Comparison of ENCODE assay signal across 23 mouse cellular contexts in genomic region chr11:34437446-34437845, GRCm38 (mm10).
A peak's percentile ranks its signal among the peaks of the same experiment; 100 is the strongest.
DNase-seq lines count a peak whose midpoint lies in the region; TF ChIP-seq lines count a peak whose summit lies in the region.
"Had no signal": no experiment of that assay in that cellular context is flagged by ENCODE, and none has a peak within 500 bp of the region (broad histone marks: within the 10 kb centered on the region; RNA-seq: fewer than 3 reads in every experiment).

No protein-coding gene starts in this region.

- H3K9ac ChIP-seq in ES-Bruce4 (ENCODE audit: low read depth, poor library complexity, severe bottlenecking), result no peak overlapping the region
- H3K9ac ChIP-seq in ES-E14 (ENCODE audit: insufficient read depth, low read depth, low read length, poor library complexity, severe bottlenecking), result no peak overlapping the region
- H3K9ac ChIP-seq: embryonic facial prominence, embryonic 13.5 days; embryonic facial prominence, embryonic 15.5 days; forebrain, embryonic 12.5 days had no signal

- H3K4me3 ChIP-seq in ES-Bruce4 (ENCODE audit: low read depth, low read length) (no peak overlapping the region), ES-E14 (ENCODE audit: insufficient read depth in 1 of 2, low read depth in 1 of 2, low read length in 2 of 2, poor library complexity in 1 of 2, severe bottlenecking in 1 of 2) (no peak overlapping the region)
- no peak overlapping the region for H3K4me3 ChIP-seq in thymus, adult 2 months (ENCODE audit: control insufficient read depth, insufficient read depth, low read length)
- H3K4me3 ChIP-seq: embryonic facial prominence, embryonic 13.5 days; embryonic facial prominence, embryonic 15.5 days; erythroblast, embryonic 14.5 days; forebrain, embryonic 10.5 days; forebrain, embryonic 12.5 days had no signal

- 0 out of 2 replicates have a peak, but pooled peaks have one; percentile 43 for TF ChIP-seq EP300 in ES-Bruce4 (IDR thresholded peaks at IDR 0.05; ENCODE audit: insufficient read depth, low read depth, low read length)

- 95% methylated on average over 1 of the region's 1 CpGs for WGBS in thymus, adult 2 months

- H3K36me3 ChIP-seq in ES-Bruce4 (ENCODE audit: control insufficient read depth, insufficient read depth, low read length, poor library complexity, severe bottlenecking), result no peaks in the 10 kb centered on the region
- no peaks in the 10 kb centered on the region for H3K36me3 ChIP-seq in ES-E14 (ENCODE audit: control insufficient read depth, insufficient read depth, low read length, poor library complexity, severe bottlenecking)
- peaks cover 18% of the 10 kb centered on the region for H3K36me3 ChIP-seq in thymus, adult 2 months (ENCODE audit: control insufficient read depth, insufficient read depth, low read length)
- H3K36me3 ChIP-seq: embryonic facial prominence, embryonic 13.5 days; embryonic facial prominence, embryonic 15.5 days; forebrain, embryonic 10.5 days; forebrain, embryonic 12.5 days had no signal

- H3K27ac ChIP-seq in ES-Bruce4 (ENCODE audit: insufficient read depth, low read length) (no peak overlapping the region), ES-E14 (ENCODE audit: insufficient read depth, low read depth, low read length, poor library complexity, severe bottlenecking) (no peak overlapping the region)
- no peak overlapping the region for H3K27ac ChIP-seq in thymus, adult 2 months (ENCODE audit: control insufficient read depth, insufficient read depth, low read length)
- H3K27ac ChIP-seq: embryonic facial prominence, embryonic 13.5 days; embryonic facial prominence, embryonic 15.5 days; forebrain, embryonic 10.5 days; forebrain, embryonic 12.5 days had no signal

- no peaks in the 10 kb centered on the region for H3K27me3 ChIP-seq in ES-Bruce4 (ENCODE audit: control insufficient read depth, insufficient read depth, low read length, poor library complexity, severe bottlenecking)
- no peaks in the 10 kb centered on the region for H3K27me3 ChIP-seq in thymus, adult 2 months (ENCODE audit: control insufficient read depth, insufficient read depth, low read length)
- H3K27me3 ChIP-seq: CH12.LX; embryonic facial prominence, embryonic 13.5 days; embryonic facial prominence, embryonic 15.5 days; forebrain, embryonic 12.5 days; Patski had no signal

- no peaks in the 10 kb centered on the region for H3K4me1 ChIP-seq in ES-Bruce4 (ENCODE audit: control insufficient read depth, insufficient read depth, low read length)
- H3K4me1 ChIP-seq in ES-E14 (ENCODE audit: control insufficient read depth in 2 of 2, insufficient read depth in 2 of 2, low read length in 2 of 2, poor library complexity in 1 of 2), result peaks cover 4 to 7% of the 10 kb centered on the region in 2 experiments; a peak in 3 of 4 replicates
- H3K4me1 ChIP-seq in thymus, adult 2 months (replicated peaks; ENCODE audit: control insufficient read depth, insufficient read depth, low read length), result no peaks in the 10 kb centered on the region
- H3K4me1 ChIP-seq: embryonic facial prominence, embryonic 13.5 days; embryonic facial prominence, embryonic 15.5 days; forebrain, embryonic 10.5 days; forebrain, embryonic 12.5 days had no signal

- in situ Hi-C loops in ES-E14 (cut with MboI; ENCODE audit: low sequenced_read_pairs in 2 of 2, unreplicated experiment in 2 of 2), result no loop called here

- TF ChIP-seq CTCF in ES-Bruce4 (IDR thresholded peaks at IDR 0.05; ENCODE audit: low read depth, low read length), result no peak
- no peak for TF ChIP-seq CTCF in thymus, adult 2 months (IDR thresholded peaks at IDR 0.05; ENCODE audit: borderline replicate concordance, control insufficient read depth, extremely low read depth, insufficient read depth, low read length, poor library complexity)

- DNase-seq in ES-E14 (ENCODE audit: low read depth, low spot score) (peak; percentile 37), R1 (ENCODE audit: low read depth, low spot score) (peak; percentile 59)
- DNase-seq in frontal cortex, adult 2 months (ENCODE audit: extremely low spot score in 1 of 2, low spot score in 1 of 2), result no peak
- no peak for DNase-seq in thymus, postnatal 36 days
- DNase-seq in thymus, adult 2 months, result no peak
- DNase-seq: adrenal gland, postnatal 10 days; adrenal gland, postnatal 25 days; B cell, adult 2 months; cerebellum, adult 11 months; cerebellum, adult 18-20 months; cerebellum, adult 8-10 months; cerebellum, adult 9-11 months; cerebellum, postnatal 14 days; cerebellum, postnatal 36 days; embryo, embryonic 11 days had no signal

- TF ChIP-seq POLR2A in ES-Bruce4 (IDR thresholded peaks at IDR 0.05; ENCODE audit: insufficient read depth, low read length), result no peak
- no peak for TF ChIP-seq POLR2A in thymus, adult 2 months (IDR thresholded peaks at IDR 0.05; ENCODE audit: control insufficient read depth, extremely low read depth, insufficient read depth, low read length, poor library complexity)

- no peaks in the 10 kb centered on the region for H3K9me3 ChIP-seq in ES-Bruce4 (replicated peaks; ENCODE audit: control insufficient read depth, insufficient read depth, low read length, poor library complexity, severe bottlenecking)
- no peaks in the 10 kb centered on the region for H3K9me3 ChIP-seq in ES-E14 (ENCODE audit: control insufficient read depth, insufficient read depth, low read depth, low read length)
- H3K9me3 ChIP-seq: embryonic facial prominence, embryonic 13.5 days; embryonic facial prominence, embryonic 15.5 days; forebrain, embryonic 10.5 days; forebrain, embryonic 12.5 days had no signal

TF ChIP-seq in ES-E14, 5 proteins besides CTCF, POLR2A, EP300 and RAD21:
- TF ChIP-seq CHD2 (IDR thresholded peaks at IDR 0.05; ENCODE audit: low read depth, low read length) (no peak), ZC3H11A (IDR thresholded peaks at IDR 0.05; ENCODE audit: borderline replicate concordance, low read depth, low read length) (no peak), HCFC1 (IDR thresholded peaks at IDR 0.05; ENCODE audit: borderline replicate concordance, insufficient read depth, low read length) (no peak), MAFK (IDR thresholded peaks at IDR 0.05; ENCODE audit: insufficient read depth, low read depth, low read length) (no peak)
TF ChIP-seq in ES-E14: peak in this region for 0.

Comparison
In these comparisons a context has a peak if more than half of its experiments do, and no peak if none do; other contexts are left out.
1. DNase-seq: peak in ES-E14 (single experiment) and R1 (single experiment); none in frontal cortex, adult 2 months (0 of 2), thymus, postnatal 36 days (0 of 2) and thymus, adult 2 months (single experiment).